Mouse (Mus musculus) embryonic fibroblast, embryonic 13.5 days (primary cell): Measurements from ENCODE around the gene Gm9857.

Experiments
- CTCF ChIP-seq: IDR thresholded peaks from 2 replicates; pipeline ENCODE4 v1.5.1; 2011; ENCODE audit warnings: mild to moderate bottlenecking, control low read depth, low read length, moderate library complexity, borderline replicate concordance; ENCODE audit not compliant: insufficient read depth
- POLR2A ChIP-seq: IDR thresholded peaks from 2 replicates; pipeline ENCODE4 v1.6.1; 2011; ENCODE audit warnings: low read depth, mild to moderate bottlenecking, control low read depth, low read length, moderate library complexity

DNA sequence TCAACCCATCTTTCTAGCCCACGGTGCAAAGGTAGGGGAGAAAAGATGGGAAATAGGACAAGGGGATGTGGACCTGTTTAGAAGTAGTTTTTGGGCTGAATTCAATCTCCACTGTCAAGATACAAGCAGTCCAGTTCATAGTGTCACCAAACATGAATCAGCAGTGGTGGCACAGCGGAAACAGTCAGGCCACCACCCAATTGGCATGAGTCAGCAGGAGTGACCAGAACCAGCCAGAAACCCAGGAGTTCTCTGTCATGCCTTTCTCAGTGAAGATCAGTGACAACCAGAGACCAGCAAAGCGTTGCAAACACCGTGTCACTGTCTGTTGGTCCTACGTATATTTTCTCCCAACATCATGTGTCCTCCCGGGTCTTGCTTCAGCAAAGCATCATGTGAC lies 6.7 kb downstream of the Gm9857 start:
- TF ChIP-seq POLR2A (no peak), CTCF (no peak)
